Mouse (Mus musculus): ENCODE results near the gene Chd5. TPM values are rescaled to one million over a fixed set of nuclear protein-coding genes. Genes with fewer than 3 reads are reported as not detected.

Gene Chd5
- total RNA-seq, 2 experiments from 2014 or later = 0.12 TPM; not detected in 1

DNA sequence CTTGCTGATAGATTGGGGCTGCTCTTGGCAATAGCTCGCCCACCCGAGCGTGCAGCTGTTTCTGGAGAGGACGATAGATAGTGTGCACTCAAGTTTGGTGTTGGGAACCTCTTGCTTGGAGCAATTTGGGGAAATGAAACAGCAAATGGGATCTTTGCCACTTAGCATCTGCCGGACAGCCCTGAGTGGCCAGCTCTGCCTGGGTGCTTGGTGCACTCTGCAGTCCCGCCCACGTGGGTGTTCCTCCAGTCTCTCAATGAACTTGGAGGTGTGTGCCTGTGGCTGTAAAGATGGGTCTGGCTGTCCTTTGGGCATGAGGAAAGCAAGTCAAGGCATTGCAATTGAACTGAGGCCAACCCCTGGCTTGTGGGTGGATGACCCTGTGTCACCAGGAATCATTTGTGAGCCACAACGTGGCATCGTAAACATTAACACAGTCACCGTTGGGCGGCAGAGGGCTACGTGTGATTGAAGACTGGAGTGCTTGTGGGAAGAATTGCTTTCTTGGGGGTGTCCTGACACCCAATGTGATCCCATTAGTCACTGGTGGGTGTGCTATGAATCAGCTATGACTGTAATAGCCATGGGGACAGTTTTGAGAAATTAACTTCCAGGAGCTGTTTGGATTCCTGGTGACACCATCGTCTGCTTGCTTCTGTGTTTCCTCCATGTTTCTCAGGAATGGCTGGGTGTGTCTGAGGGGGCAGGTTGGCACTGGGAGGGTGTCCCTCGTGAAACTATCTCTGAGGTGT lies 15.6 kb downstream of the Chd5 start:
- no peak for DNase-seq (ENCODE audit: low spot score)

DNA sequence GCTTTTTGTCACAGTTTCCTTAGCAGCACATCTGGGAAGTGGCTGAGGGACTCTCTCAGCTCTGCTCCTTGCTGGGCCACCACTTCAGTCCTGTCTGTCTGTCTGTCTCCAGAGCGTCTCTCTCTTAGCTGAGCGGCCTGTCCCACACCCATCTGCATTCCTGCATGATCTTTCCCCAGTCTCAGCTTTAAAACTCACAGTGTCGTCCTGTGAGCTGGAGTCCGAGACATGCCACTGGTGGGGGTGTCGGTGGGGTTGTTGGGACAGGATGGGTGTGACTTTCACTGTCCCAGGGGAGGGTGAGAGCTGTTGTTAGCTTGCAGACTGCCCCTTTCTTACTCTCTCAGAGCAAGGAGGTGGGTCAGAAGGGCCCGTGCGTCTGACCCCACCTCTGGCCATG lies 17.2 kb downstream of the Chd5 start:
- DNase-seq (ENCODE audit: low spot score) = no peak

DNA sequence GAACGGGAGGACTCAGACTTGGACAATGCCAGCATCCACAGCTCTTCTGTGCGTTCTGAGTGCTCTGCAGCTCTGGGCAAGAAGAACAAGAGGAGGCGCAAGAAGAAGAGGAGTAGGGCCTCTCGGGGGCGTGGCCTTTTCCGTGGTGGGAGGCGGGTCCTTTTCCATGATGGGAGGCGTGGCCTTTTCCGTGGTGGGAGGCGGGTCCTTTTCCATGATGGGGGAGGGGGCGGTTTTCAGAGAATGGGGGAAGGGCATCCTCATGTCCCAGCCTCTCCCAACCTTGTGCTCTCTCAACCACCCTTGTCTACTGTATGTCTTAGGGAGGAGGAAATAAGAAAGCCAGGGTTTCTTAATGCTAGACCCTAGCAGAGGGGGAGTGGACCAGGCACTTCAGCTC lies 21.2 kb downstream of the Chd5 start:
- no peak for DNase-seq (ENCODE audit: low spot score)

DNA sequence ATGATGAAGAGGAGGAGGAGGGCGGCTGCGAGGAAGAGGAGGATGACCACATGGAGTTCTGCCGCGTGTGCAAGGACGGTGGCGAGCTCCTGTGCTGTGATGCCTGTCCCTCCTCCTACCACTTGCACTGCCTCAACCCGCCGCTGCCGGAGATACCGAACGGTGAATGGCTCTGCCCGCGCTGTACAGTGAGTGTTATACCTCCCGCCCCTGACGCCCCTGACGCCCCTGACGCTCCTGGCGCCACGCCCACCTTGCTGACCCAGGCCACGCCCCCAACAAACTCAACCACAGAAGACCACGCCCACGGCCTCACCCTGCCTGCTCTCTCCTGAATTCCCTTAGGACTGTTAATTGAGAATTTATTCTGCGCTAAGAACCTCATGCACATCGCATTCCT lies 22.4 kb downstream of the Chd5 start:
- no peak for DNase-seq (ENCODE audit: low spot score)

DNA sequence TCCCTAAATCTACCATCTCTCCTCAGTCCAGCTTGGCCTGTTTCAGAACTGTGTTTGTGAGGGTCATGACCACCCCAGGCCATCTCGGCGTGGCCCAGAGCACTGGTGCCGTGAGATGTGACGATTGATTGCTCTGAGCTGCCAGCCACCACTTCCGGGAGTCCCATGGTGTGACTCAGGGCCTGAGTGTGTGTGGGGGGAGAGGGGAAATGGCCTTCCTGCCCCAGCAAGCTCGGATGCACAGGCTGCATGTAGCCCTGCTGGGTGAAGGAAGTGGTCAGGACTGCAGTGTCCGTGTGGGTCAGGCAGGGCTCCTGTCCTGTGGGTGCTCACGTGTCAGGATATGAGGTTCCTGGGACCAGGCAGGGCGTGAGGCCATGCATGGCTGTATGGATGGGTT lies 23.7 kb downstream of the Chd5 start:
- no peak for DNase-seq (ENCODE audit: low spot score)

DNA sequence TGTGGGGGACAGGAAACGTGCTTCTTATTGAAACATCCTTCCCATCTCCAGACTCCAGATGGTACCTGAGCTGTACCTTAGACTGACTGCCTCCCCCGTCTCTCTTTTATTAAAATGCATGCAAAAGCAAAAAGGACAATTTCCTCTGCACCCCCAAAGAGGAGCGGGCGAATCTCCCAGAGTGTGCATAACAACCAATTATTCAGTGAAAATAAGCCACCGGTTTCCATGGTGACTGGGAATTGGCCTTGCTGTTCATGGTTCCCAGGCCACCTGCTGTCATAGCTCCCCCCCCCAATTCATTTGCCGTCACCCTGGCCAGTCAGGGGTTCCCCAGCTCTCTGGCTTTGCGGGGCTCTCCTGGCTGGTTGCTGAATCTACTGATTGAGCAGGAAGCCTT lies 26.8 kb downstream of the Chd5 start:
- DNase-seq (ENCODE audit: low spot score) = no peak

DNA sequence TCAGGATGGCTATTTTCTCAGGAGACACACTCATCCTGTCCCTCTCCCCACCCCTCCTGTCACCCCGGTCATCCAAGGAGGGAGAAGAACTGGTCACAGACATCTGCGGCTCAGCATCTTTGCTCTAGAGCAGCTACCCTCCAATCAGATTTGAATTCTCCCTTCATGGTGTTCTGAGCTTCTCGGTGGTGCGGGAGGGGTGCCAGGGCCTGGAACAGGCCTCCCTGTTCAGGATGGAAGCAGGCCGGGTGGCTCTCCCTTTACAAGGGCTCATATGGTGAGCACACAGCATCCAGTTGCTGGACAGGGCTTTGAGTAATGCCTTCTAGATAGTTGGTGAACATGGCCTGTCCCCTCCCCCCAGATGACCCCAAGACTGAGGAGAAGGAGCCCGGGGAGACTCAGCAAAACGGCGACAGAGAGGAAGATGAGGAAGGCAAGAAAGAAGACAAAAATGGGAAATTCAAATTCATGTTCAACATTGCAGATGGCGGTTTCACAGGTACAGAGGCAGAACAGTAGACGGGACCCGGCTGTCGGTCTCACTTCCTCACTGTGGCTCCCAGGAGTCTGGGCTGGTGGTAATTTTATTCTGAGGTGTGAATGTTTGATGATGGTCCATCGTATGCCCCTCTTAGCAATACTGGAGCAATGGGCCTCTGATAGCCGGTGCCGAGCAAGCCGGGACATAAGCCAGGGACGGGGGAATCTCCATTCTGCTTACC lies 44.2 kb downstream of the Chd5 start:
- no peak for DNase-seq (ENCODE audit: low spot score)

DNA sequence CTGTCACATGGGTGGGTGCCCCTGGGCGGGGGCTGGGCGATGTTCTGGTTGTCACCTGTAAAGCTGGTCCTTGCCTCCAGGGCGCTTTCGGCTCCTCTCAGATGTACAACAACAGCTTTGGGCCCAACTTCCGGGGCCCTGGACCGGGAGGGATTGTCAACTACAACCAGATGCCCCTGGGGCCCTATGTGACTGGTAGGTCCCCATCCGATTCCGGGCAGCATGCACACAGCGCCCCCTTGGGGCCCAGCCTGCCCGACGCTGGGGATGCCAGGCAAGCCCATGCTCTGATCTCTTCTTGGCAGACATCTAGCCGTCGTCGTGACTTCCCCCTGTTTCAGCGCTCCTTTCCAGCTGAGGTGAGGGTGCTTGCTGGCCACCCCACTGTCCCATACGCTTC lies 47.2 kb downstream of the Chd5 start:
- no peak for DNase-seq (ENCODE audit: low spot score)

DNA sequence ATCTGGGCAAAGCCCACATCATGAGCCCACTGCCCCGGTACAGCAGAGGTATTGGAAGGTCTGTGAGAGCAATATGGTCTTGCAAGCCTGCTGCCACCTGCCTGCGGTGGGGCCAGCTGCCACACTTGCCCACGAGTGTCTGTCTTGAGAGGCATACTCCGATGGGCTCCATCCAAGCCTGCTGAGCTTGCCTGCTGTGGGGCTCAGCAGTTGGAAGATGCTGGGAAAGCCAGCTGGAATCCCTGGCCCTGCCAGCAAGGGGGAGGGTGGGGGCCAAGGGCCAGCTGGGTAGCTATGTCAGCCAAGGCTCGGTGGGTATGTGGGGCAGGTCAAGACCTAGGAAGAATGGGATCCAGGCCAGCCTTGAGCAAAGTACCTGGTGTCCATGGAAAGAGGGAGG lies 53.7 kb downstream of the Chd5 start:
- DNase-seq (ENCODE audit: low spot score) = no peak

DNA sequence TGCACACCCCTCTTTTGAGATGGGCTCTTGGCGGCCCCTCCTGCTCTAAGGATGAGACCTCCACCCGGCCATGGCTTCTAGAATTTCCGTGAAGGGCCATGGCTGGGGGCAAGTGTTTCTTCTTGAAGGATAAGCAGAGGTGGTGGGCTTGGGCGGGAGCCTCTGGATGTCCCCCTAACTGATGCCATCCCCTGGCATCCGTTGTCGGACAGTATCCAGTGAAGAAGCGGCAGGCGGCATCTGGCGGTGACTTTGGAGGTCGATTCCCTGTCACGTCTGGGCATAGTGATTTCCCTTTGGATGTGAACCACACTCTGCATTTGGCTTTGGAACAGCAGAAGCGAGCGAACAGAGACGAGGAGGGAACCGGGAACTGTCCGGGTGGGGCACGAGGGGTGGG lies 54.2 kb downstream of the Chd5 start:
- no peak for DNase-seq (ENCODE audit: low spot score)

DNA sequence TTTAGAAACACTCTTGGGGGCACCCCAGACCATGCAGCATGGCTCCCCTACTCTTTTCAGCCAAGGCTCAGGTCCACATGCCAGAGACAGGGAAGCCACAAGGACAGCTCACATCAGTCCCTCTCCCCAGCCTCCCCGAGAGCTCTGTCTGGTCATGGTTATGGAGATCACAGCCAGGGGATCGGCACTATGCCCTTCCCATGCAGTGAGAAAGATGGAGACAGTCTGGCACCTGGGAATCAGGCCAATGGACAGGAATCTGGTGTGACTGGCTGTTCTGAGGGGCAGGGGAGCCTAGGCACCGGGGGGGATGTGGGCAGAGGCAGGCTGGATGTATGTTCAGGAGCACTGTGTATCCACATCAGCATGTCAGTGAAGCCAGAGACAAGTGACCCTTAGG lies 60.5 kb downstream of the Chd5 start:
- DNase-seq (ENCODE audit: low spot score) = no peak

DNA sequence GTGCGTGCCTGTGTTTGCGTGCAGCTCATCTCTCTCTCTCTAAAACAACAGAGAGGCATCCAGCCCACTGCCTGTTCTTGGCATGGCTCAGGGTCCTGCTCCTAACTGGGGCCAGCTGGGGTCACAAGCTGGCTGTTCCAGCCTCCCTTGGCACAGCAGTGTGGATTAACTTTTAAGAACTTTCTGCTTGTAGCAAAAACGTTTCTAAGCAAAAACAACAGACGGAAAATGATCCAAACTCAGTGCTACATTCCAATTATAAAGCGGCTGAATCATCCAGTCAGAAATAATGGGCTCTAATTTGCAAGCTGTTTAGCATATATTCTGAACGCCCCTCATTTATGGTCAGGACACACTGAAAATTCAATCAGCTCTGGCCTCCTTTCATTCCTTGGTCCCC lies 66.7 kb downstream of the Chd5 start:
- DNase-seq (ENCODE audit: low spot score) = no peak

DNA sequence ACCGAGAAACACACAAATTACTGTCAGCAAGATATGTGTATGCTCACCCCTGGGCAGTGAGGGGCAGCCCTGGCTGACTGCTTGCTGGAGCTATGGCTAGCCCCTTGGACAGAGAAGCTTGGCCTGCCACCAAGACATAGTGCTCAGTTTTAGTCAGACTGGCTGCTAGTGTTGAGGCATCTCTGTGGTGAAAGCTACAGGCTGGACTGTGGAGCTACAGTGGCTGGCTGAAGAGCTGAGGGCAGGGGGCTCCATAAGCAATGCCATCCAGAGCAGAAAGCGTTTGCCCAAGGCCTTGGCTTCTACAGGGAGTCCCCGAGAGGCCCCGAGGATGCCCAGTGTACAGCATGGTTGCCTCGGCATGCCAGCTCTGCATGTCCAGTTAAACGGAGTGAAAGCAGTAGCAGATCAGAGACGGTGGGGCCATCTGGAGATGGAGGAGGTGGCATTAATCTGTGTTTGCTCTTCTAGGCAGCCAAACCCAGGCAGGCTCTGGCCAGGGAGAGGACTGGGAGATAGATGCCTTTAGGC lies 67.3 kb downstream of the Chd5 start:
- DNase-seq (ENCODE audit: low spot score) = no peak

DNA sequence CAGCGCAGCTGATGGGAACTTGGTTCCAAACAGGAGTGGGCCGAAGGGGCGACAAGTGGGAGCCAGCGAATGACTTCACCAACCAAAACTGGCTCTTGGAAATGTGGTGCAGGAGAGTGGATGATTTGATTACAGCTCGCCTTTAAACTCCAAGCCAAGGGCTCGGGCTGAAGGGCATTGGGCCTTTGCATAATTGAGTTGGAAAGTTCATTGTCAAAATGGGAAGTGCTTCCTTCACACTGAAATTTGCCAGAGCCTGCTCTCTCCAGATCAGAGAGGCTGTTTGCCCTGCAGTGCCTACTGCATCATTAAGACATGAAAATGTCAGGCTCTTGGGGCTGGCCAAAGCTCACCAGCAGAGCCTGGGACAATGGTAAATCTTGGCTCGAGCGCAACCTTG lies 68.1 kb downstream of the Chd5 start:
- DNase-seq (ENCODE audit: low spot score) = no peak

DNA sequence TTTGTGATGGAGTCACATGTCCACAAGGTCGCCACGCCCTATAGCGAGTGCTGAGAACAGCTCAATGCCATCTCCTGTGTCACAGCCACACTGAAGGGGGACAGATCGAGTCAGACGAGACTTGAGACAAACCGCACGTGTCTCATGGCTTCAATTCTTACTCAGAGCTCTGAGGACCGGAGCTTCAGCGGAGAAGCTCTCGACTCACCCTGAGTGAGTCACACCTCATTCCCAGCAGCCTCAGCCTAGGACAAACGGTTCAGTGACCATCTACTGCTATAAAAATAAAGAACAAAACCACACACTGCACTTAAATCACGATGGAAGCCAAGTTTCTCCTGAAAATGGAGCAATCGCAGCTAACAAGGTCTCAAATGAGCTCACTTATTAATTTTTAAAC lies 72.5 kb downstream of the Chd5 start:
- no peak for DNase-seq (ENCODE audit: low spot score)

DNA sequence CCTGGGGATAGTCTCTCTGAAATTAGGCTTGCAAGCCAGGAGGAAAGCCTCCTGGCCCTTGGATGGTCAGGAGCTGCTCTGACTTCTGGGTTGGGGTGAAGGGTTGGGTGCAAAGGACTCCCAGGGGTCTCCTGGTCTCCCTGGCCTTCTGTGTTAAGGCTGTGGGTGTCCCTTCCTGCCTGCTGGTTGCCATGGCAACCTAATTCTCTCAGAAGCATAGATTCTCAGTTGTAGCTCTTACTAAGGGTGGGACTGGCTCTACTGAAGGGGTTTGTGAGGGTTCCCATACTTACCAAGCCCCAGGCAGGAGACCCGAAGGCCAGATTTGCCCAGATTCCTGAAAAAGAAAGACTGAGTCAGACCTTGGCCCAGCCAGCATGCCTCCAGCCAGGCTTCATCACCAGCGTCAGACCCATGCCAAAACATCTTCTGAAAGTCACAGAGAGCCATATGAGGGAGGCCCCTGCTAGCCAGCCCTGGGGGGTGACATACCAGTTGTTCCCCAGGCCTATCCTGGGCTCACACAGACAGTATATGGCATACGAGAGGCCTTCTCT lies 74.2 kb downstream of the Chd5 start:
- DNase-seq (ENCODE audit: low spot score) = no peak

DNA sequence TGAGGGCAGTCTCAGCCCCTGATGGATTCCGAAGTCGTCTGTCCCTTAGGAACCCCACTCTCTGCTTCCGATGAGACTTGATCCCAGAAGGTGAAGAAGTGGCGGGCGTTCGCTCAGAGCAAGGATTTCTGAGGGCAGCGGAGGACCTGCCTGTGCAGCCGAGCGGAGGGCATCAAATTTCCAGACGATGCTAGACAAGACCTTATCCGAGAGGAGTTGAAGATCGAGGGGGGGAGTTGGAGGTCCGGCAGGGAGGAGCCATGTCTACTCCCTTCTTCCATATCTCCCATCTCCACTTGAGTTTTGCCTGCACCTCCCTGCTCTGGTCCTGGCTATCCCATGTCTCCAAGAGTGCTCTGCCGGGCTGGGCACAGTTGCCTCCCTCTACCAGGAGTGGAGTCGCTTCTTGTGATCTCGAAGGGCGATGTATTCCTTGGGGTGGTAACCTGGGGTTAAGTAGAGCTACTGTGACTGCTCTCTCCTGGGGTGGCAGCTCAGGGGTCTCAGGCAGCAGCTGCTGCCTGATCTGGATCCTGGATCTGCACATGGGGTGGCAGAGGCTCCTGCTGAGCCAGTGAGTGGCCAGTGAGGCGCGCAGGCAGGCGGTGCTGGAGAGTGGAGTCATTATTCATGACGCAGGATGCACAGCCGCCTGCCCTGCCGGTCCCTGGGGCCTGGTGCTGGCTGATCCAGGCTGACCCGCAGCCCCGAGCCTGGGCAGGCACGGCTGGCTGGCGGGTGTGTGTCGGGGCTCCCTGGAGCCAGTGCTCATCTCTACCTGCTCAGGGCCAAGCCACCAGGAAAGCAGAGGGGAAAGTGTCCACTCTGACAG lies 80.0 kb downstream of the Chd5 start:
- DNase-seq (ENCODE audit: low spot score) = no peak

DNA sequence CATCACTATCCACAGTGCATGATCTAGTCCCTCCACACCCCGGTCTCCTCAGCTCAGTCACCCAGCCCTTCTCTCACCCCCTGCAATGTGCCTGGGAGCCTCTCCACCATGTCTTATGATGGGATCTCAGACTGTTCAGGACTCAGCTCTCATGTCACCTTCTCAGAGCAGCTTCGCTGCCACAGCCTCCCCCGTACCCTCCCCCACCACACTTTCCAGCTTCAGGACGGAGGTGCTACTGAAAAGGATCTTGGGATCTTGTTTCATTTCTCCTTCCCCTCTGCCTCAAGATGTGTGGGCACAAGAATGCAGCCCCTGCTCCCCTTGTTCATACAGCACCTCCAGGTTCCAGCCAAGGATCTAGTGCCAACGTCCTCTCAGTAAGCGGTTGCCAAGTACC lies 85.1 kb downstream of the Chd5 start:
- DNase-seq (ENCODE audit: low spot score) = no peak

DNA sequence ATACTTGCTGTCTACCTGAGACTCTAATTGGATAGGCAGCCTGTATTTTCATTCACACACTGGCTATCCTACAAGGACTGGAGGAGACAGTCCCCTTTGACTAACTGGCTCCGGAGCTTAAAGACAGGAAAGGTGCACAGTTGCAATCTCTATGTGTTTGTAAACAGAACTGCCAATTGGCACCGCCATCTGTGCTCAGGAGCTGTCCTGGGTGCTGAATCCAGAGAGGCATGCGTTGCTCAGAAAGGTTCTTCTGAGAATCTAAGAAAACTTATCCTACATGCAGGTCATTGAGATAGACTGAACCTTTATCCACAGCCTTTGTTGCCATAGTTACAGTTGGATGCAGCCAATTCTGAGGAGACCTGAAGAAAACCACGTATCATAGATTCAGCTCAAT lies 85.9 kb downstream of the Chd5 start:
- DNase-seq (ENCODE audit: low spot score) = no peak

DNA sequence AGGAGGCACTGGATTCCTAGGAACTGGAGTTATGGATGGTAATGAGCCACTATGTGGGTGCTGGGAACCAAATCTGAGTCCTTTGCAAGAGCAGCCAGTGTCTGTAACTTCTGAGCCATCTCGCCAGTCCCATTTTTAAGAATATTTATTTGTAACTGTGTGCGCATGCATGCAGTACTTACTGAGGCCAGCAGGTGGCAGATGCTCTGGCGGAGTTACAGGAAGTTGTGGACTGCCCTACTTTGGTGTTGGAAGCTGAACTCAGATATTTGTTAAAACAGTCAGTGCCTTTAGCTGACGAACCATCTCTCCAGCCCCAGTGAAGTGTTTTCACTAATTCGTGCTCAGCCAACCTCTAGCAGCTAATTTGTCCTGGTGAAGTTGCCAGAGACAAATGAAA lies 86.5 kb downstream of the Chd5 start:
- no peak for DNase-seq (ENCODE audit: low spot score)

DNA sequence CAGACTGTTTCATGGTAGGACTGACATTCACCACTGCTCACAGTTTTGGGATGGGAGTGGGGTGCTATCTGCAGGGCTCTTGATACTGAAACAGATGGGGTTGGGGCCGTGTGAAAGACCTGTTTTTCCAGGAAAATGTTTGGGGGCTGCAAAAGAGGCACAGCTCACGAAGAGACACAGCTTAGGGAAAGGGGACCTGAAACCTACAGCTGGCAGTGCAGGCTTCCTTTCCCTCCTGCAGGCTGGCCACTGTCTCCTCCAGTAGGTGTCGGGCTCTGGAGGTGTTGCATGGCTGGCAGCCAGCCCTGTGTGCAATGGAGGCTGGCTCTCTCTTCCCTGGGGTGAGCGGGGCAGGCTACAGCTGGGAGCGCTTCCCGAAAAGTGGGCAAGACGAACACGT lies 89.8 kb downstream of the Chd5 start:
- DNase-seq (ENCODE audit: low spot score) = no peak

DNA sequence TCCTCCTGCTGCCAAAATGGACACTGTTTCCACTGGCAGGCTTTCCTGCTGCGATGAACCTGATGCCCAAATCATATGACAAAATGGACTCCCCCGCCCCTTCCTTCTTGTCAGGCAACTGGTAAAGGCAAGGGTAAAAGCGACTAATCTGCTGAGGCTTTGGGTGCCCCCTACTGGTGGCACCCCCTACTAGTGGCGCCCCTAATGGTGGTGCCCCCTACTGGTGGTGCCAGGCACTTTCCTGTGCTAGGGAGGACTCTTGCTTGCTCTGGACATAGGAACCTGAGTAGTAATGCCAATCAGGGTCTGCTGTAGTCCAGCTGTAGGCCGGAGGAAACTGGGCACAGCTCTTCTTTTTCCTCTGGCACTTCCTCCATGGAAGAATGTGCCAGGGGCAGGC lies 93.9 kb downstream of the Chd5 start:
- peak; percentile 28 for DNase-seq (ENCODE audit: low spot score)
